Mouse (Mus musculus): ENCODE results near the gene Cwc27.

Gene Cwc27

DNA sequence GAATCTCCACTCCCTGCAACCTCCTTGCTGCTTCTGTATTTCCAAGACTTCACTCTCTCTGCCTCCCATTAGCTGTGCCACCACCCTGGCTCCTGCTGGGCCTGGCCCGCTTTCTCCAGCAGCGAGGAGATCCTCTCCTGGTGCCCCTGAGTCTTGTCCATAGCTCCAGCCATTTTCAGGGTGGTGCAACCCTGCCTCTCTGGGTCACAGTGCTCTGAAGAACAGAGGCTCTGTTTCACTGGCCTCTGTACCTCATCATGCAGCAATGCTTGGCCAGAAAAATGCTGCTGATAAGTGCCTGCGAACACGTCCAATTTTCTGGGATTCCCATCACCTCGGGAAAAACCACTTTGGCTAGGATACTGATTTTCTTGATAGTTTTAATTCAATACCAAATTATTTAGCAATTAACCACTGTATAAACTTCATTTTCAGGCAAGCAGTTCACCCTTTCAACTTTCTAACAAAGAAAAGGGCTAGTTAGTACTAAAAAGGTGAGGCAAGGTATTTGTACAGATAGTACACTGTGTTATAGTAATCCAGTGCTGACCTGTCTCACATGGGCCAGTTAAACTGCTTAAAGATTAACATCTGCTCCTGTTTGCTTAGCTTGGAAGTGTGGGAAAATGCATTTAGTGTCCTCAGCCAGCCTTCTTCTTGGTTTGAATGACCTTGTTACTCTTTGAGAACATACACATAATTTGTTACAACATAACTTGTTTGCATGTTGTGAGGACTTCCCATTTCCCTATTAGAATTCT, 176.1 kb downstream of the Cwc27 start:
- DNase-seq, result peak; percentile 86 to 90

DNA sequence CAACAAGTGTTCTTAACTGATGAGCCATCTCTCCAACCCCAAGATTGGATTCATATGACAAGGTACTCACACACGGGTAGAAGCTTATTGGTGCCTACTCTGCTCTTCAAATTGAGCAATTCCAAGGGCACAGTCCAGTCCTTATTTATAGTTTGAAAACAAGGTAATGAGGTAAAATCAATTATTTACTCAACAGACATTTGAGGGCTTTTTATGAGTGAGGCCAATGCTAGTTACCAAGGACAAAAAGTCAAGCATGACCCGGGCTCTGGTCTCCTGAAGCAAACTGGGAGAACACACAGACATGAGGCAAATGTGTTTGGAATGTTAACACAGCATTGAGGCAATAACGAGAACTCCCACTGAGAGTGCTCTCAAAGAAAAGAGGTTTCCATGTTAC, 178.0 kb downstream of the Cwc27 start:
- DNase-seq, result peak; percentile 58 to 83

DNA sequence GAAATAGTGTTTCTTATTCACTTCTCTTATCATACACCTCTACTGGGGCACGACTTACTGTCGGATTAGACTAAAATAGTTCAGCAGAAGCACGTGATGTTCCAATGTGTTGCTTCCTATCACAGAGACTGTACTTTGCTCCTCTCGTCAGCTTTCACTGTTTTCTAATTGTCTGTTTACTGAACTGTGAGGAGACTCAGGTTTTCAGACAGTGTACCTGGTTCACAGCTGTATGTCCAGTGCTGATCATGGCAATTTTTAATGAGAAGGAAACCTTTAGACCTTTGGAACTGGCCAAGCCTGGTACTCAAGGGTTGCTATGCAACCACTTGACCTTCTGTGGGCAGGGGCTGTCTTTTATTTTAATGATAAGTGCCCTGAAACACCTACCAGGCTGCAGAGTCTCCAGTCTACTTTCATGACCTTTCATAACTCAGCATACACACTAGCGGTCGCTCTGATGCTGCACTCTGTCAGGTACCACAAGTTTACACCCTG, 180.9 kb downstream of the Cwc27 start:
- DNase-seq, result peak; percentile 63 to 90

DNA sequence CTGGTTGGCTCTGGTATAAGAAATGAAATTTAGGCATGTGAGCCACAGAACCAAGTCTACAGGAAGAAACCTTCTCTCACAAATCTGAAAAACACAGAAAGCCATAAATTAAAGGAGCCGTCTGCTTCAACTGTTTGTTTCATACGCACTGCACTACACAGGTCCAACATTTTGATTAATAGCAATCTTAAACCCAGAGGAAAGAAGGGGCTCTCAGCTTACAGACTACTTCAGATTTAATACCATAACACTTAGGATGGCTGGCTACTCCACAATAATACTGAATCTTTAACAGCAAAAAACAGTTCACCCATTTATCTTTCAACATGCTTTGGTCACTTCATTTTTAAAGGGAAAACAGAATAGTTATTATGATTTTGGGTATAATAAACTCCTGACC, 182.2 kb downstream of the Cwc27 start:
- no peak for DNase-seq

DNA sequence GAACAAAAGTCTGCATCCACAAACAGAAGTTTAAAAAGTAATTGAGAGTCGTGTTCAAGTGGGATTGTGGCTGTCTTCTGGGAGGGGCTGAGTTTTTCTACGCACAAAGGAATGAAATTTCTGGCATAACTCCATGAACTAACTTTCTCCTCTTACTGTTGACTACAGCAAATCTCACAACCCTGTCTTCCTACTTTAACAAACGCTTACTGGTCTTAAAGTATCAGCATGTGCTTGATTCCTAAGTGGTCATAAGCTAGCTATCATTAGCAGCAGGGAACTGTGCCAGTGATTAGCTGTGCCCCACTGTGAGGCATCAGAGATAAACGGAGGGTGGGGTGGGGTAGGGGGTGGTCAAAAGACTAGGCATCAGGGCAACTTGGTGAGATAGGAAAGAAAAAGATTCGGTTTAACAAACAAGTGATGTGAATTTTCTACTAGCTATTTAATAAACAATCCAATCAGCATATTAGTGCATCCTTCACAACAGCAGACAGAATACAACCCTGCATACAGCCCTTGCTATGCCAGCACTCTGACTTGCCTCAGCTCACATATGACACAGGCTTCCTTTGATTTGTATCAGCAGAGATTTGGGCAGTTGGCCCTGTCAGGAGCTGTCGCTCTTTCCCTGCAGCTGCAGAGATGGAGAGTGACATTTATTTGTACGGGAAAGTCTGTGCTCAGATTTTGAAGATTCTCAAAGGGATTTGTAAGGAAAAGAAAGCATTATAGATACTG, 184.3 kb downstream of the Cwc27 start:
- no peak for DNase-seq

DNA sequence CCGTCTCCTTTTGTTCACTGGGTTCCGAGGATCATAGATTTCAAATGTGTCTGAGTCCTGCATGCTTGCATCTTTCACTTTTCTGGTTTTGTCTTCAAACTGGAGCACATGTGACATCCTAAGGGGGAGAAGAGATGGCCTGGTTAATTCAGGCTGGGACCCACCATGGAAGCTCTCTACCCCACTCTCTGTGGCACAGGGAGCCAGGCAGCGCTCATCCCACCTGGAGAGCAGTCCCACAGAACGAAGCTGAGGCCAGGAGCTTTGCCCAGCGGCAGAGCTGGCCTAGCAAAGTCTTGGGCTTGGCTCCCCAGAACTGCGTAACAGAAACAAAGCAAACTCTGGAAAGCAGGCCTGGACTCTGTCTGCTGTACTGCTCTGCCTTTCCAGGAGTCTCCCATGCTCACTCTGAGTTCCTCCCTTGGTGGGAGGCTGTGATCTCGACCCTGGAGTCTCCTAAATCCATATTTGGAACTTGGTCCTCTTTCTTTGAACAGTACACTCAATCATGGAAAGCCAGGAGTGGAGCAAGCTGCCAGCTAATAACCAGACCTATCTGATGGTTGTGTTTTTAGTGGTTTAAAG, 185.2 kb downstream of the Cwc27 start:
- no peak for DNase-seq

DNA sequence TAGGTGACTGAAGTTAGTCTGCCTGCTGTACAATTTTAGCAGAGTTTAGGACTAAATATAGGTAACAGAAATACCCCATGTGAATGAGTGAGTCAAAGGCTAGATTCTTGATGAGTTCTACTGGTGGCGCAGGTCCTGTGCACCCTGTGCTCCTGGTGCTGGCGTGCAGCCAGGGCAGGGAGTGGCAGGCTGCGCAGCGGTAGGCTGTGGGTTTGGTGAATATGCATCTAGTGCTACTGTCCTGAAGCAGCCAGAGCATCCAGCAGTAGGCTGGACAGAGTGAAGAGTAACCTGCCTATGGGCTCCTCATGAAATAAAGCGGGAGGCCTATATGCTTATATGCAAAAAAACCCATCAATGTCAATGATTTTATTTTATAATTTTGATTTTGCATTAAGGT, 186.1 kb downstream of the Cwc27 start:
- DNase-seq, result peak; percentile 26 to 44

DNA sequence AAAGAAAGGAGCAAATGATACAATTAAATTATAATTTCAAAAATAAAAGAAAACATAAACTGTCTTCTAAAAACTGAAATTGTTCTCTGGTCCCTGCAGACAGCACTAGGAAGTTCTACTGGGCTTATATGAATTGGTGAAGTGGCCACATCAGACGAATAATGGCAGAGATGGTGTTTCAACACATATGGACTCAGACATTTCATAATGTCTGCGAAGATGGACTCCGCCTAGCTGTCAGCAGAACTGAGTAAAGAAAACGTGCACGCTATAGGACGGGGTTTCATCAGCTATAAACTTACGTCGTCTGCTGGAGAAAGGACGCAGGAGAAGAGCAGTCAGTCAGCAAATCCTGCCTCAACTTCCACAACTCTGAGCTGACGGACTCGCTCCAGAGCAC, 187.3 kb downstream of the Cwc27 start:
- no peak for DNase-seq

DNA sequence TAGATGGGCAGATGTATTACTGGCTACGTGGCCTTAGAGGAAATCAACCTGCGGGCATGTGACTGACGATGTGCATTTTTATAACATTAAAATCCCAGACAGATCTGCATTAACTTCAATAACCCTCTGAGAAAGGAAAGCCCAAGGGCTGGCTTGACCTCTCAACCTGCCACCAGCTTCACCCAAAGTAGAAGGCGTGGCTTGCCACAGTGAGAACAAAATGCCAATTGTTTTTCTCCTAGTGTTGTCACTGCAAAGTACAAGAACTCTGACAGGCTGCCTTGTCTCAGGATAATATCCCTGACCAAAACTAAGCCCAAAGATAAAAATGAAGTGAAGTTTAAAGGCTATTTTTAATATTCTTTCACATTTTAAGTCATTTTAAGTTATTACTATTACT, 188.9 kb downstream of the Cwc27 start:
- DNase-seq, result no peak

DNA sequence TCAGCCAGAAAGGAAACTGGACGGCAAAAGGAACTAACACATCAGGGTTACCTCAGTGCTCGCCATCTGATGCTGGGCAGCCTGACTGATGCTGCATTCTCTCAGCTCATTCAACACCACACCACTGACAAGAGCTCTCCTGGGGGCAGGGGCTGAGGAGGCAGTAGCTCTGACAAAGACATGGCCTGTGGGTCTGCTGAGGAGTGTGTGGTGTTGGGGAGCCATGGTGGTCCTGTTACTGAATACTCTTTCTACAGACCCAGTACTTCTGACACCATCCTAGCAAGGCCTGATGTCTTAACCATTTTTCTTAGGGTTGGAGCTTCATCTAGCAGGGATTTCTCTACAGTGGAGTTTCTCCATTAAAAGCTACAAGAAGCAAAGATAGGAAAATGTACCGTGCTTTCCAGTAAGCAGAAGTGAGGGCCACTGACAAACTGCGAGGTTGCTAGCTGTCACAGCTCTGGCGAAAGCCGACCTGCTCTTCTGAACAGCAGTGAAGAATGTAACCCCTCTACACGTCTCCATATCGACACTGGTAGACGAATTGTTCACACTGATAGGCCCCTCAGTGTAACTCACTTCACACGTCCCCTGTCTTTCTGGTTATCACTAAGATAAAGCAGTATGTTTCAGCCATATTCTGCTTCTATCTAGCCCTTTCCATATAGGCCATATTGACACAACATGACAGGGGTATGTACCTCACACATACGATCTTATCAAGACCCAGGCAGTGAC, 189.6 kb downstream of the Cwc27 start:
- no peak for DNase-seq

DNA sequence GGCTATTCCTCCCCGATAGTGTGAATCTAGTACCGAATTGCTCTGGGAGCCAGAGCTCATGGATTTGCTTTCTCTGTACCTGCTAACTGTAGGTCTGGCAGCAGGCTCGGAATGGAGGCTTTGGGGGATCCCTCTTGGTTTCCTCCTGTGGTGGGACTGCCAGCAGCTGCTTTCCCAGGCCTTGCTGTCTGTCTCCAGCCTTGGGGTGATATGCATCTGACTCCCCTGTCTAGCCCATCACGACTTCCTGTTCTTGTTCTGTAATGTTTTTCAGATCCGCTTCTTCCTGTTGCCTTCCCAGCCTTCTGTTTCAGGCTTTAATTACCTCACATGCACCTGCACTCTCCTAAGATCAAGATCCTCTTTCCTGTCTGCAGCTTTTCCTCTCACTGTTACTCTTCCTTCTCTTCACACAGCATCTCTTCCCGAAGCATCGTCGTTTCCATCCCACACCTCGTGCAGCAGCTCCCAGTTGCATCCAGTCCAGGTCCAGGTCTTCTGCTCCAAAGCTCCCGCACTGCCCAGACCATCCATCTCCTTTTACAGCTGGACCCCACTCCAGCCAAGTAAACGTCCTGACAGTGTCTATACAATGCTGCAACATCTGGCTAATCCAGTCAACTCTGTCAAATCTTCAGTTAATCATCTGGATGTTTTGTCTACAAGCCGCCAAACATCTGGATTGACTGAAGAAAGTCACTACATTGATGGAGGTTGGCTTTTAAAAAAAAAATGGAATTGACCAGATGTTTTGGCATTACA, 193.6 kb downstream of the Cwc27 start:
- no peak for DNase-seq

DNA sequence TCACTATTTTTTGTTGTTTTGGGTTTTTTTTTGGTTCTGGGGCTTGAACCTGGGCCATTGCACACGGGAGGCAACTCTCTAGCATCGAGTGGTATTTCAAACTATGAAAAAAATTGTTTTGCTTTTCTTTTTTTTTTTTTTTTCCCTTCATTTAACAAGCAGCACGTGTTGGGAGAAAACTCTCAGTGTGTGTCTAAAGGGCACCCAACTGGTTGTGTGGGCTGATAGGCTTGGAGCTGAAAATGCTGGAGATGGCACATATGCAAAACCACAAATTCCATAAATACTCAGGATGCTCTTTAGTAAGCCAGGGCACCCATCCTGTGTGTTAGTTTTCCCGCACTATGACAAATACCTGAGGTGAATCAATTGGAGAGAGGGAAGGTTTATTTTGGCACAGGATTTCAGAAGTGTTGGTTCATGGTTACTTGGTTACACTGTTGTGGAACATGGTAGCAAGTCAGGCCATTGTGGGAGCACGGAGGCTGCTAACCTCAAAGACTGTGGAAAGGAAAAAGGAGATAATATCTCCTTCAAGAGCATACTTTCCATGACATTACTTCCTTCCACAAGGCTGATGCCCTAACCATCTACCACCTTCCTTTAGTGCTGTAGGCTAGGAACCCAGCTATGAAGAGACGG, 194.7 kb downstream of the Cwc27 start:
- no peak for DNase-seq

DNA sequence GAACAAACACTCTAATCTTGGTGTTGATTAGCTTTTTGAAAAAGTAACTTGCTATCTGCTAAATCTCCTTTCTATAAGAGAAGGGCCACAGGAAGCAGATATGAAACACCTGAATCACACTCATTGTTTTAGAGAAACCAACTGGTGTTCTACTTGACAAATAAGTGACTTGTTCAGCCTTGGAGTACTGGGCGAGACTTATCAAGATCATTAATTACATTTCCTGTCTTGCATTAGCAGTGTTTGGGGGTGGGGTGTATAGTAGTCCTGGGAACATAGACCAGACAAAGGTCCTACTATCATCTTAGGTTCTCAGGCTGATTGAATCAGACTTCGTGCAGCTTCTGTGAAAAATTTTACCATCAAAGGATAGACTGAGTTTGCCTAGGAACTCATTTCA, 196.5 kb downstream of the Cwc27 start:
- DNase-seq, result no peak

DNA sequence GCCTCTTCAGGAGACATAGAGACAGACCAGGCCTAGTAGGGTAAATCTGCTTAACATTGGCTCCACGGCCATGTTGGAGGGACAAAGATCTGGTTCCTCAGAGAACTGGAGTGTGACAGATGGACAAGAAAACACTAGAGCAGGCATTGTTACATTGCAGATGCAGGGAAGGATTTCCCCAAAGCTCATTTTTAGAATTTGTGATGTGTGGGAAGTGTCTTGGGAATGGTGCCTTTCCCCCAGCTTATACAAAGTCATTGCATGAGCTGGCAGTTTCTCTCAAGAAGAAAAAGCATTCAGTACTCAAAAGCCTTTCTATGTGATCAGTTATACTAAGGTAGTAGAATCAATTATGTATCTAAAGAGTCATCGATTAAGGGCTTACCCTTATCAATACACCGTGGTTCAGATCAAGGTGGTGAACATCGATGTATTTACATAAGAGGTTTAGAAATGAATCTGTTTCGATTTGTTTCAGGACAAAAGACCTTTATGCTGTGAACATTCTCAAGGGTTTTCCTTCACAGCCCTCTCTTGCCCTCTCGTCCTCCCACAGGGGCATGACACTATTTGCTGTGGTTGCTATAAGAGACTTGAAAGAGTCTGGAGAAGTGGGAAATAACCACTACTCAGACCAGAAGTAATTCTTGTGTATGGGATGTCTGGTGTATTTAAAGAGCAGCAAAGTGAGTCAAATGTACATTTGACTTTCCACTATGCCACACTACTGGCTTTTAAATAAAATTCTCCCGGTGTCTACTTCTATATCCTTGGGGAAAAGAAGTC, 197.2 kb downstream of the Cwc27 start:
- no peak for DNase-seq

DNA sequence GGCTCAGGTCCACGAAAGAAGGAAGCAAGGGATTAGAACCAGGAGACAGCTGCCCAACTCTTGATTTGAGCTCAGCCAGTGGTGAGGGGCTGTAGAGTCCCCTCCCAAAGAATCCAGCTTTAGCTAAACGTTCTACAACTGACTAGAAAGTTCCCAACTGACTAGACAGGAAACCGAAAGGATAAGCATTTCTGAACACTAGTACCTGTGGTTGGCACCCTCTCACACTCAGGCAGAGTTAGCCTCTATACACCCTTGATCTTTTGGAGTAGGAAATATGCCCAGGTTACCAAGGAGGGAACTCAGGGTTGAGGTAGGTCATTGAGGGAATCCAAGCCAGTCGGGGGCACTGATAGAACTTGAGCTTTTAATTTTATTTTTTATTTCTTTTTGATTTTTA, 199.7 kb downstream of the Cwc27 start:
- no peak for DNase-seq

DNA sequence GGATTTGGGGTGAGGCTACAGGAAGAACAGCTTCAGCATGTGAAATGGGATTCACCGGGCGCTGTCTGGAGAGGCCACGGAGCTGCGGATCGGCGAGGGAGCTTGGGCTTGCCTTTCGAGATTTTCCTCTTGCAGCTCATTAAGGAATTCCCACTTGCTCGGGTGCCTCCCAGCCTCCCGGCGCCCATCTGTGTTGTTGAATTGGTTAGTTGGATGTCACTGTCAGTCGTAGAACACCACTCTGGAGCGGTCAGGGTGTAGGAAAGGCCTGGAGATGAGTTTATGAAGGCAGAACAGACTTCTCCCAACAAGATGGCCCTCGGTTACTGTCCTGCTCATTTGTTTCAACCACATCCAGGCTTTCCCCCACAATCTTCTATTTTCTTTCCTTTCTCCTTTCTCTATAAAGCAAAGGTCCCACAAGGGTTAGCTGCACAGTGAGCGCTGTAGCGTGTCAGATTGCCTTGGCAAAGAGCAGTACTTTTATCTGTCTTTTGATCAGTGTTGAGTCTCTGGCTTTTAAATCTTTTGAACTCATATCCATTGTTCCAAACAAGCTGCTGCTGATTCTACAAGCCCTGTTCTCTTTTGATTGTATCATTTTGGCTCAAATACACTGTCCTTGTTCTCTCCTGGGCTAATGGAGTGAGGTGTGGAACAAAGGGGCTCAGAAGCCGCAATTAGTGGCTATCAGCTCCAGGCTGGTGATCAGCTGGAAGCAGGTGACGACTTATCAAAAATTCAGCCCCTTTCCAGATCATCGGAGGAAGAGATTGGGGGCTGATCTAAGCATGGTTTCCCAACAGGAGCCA, 200.7 kb downstream of the Cwc27 start:
- DNase-seq, result no peak

DNA sequence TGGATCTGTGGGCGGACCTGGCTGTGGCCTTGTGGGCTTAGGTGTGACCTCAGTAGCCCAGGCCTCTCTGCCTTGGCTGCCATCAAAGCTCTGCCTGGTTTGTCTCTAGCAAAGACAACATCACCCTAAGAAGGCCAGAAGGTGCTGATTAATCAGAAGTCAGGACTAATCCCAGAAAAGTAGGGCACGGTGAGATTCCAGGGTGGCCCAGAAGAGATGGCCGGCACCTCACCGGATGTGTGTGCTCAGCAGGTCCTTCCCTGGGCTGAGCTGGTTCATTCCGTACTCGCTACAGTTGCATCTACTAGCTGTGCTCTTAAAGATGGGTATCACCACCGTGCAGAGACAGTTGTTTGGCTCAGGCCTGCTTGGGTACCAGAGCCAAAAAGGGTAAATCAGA, 201.8 kb downstream of the Cwc27 start:
- no peak for DNase-seq

DNA sequence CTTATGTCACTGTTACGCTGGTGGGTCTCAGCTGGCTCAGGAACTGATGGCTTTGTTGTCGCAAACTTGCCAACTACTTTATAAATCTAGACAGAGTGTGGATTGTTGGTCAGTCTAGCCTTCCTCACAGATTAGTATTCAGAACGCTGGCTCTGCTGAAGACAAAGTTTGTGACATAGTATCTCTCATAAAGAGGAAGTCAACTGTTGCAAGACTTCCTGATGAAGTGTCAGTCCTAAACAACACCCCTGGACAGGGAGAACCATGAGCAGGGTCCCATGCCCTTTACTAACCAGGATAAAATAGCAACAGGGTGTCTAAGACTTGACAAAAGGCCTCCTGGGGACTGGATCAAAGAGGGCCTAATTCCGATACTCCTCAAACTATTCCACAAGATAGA, 205.6 kb downstream of the Cwc27 start:
- DNase-seq, result no peak

DNA sequence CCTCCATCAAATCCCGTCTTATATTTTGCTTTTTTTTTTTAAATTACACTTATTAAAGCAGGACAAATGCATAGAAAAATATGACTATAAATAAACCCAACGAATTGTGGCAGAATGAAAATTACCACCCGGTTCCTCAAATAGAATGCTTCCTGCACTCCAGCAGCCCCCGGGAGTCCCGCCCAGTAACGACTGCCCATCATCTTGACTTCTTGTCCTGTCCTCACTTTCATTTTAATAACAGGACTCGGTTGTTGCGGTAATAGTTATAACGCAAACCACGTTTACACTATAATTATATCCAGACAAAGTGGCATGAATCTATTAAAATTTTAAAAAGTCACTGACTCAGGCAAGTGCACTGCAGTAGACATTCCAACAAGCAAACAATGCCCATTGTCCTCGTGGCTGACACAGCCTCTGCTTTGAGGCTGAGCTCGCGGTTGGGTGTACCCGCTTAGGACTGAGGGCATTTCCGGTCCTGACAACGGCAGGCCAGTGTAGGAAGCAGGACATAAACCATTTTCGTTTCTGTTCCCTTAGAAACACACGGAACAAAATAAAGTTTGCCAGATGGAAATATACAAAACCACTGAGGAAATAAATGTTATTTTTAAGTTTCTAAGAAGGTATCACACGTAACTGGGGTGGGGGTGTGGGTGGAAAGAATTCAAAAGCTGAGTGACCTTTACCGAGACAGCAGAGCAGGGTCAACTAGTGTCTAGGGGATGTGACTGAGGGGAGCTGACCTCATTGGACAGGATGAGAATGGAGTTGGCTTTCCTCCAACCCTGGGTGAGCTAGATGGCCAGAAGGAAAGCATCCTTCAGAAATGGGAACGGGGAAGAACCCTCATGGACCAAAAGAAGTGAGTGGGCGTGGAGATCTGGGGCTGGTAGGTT, 206.5 kb downstream of the Cwc27 start:
- DNase-seq, result peak; percentile 36 to 47

Data from kidney, adult 8-10 months (tissue).